Mouse (Mus musculus) heart, embryonic 15.5 days (tissue): ENCODE measurements around the gene Mtln. TPM values are rescaled to one million over a fixed set of nuclear protein-coding genes. Genes with fewer than 3 reads are reported as not detected.

Experiments used
- ATAC-seq: fragments of 200-750 bp; cut with Nextera tagmentation; replicated peaks from 2 replicates; pipeline ENCODE4 v1.8.0; 2017; ENCODE audit warnings: low read depth, moderate TSS enrichment; ENCODE audit not compliant: insufficient number of reproducible peaks, insufficient read depth, low FRiP score
- H3K27ac ChIP-seq: fragments of 300-500 bp; sonication (generic); 2 replicates; pipeline ENCODE4 v1.5.1; 2015; ENCODE audit warnings: mild to moderate bottlenecking, inconsistent platforms
- H3K27me3 ChIP-seq: fragments of 300-500 bp; sonication (generic); 2 replicates; pipeline ENCODE4 v1.6.1; 2015; ENCODE audit warnings: inconsistent platforms
- H3K36me3 ChIP-seq: fragments of 300-500 bp; sonication (generic); 2 replicates; pipeline ENCODE4 v1.6.1; 2015; ENCODE audit warnings: mild to moderate bottlenecking, inconsistent platforms
- H3K4me1 ChIP-seq: fragments of 300-500 bp; sonication (generic); replicated peaks from 2 replicates; pipeline ENCODE4 v1.6.1; 2015; ENCODE audit warnings: inconsistent platforms
- H3K4me2 ChIP-seq: fragments of 300-500 bp; sonication (generic); 2 replicates; pipeline ENCODE4 v1.6.1; 2015; ENCODE audit warnings: inconsistent platforms, mild to moderate bottlenecking, moderate library complexity
- H3K4me3 ChIP-seq: fragments of 300-500 bp; sonication (generic); 2 replicates; pipeline ENCODE4 v1.5.1; 2015; ENCODE audit warnings: mild to moderate bottlenecking, inconsistent platforms
- H3K9ac ChIP-seq: fragments of 300-500 bp; sonication (generic); 2 replicates; pipeline ENCODE4 v1.6.1; 2015; ENCODE audit warnings: mild to moderate bottlenecking, inconsistent platforms
- H3K9me3 ChIP-seq: fragments of 300-500 bp; sonication (generic); replicated peaks from 2 replicates; pipeline ENCODE4 v1.6.1; 2016; ENCODE audit warnings: inconsistent platforms
- WGBS: fragments of 180-500 bp; shearing (Covaris S2); methylation state at CpG from one replicate; pipeline ENCODE4 v1.1.7; 2015; ENCODE audit warnings: mixed read lengths; 5-methylcytosine and 5-hydroxymethylcytosine counted together
- polyA plus RNA-seq: library from polyadenylated mRNA; unstranded; fragments of >200 nt; fragmentation: Nextera tagmentation; extraction: Ambion mirVana; gene quantifications from 2 replicates; pipeline ENCODE4 v1.2.1, GENCODE M21; 2015

Mtln gene
- 36.4 and 45.6 TPM in 2 replicates for polyA plus RNA-seq

GRCm38 (mm10) chr2:127791919-127792603, at the start of gene Mtln:
Mtln (minus strand) TSS chr2:127792488.
- peaks cover 21% of the 10 kb centered on the region for H3K4me1 ChIP-seq
- under 1% methylated on average over 37 of the region's 37 CpGs for WGBS
- no peaks in the 10 kb centered on the region for H3K9me3 ChIP-seq
- no peaks in the 10 kb centered on the region for H3K27me3 ChIP-seq
- peak; percentile 94 for ATAC-seq
- H3K9ac ChIP-seq: peak within 1 kb of the TSS; percentile 63
- H3K36me3 ChIP-seq: no peaks in the 10 kb centered on the region
- H3K4me2 ChIP-seq: peak within 1 kb of the TSS; percentile 70
- H3K27ac ChIP-seq: peak within 1 kb of the TSS; percentile 83
- H3K4me3 ChIP-seq: peak within 1 kb of the TSS; percentile 63

GRCm38 (mm10) chr2:127841402-127841801, 49.1 kb upstream of the Mtln start:
- no peak overlapping the region for H3K4me2 ChIP-seq
- H3K9ac ChIP-seq: no peak overlapping the region
- H3K9me3 ChIP-seq: no peaks in the 10 kb centered on the region
- ATAC-seq: no peak
- no peaks in the 10 kb centered on the region for H3K36me3 ChIP-seq
- H3K27me3 ChIP-seq: peaks cover 70% of the 10 kb centered on the region
- WGBS: 71% methylated on average over 1 of the region's 1 CpGs
- H3K27ac ChIP-seq: no peak overlapping the region
- no peak overlapping the region for H3K4me3 ChIP-seq
- peaks cover 3% of the 10 kb centered on the region; the same call in 1 of the 2 replicates for H3K4me1 ChIP-seq

GRCm38 (mm10) chr2:127839425-127839824, 47.1 kb upstream of the Mtln start:
- peaks cover 66% of the 10 kb centered on the region for H3K27me3 ChIP-seq
- WGBS: 16% methylated on average over 11 of the region's 11 CpGs
- H3K4me2 ChIP-seq: no peak overlapping the region
- H3K9me3 ChIP-seq: no peaks in the 10 kb centered on the region
- H3K4me3 ChIP-seq: no peak overlapping the region
- H3K4me1 ChIP-seq: peaks cover 3% of the 10 kb centered on the region; the same call in 1 of the 2 replicates
- no peak overlapping the region for H3K9ac ChIP-seq
- no peak overlapping the region for H3K27ac ChIP-seq
- H3K36me3 ChIP-seq: no peaks in the 10 kb centered on the region
- no peak for ATAC-seq

- Histone ChIP-seq H3K4me2 (no peak within 1 kb of the TSS), H3K27me3 (peaks cover 70% of the 10 kb centered on the region)
- 59% methylated on average over 7 of the region's 7 CpGs for WGBS
These were observed 46.3 kb upstream of the Mtln start, which contains the start of gene Acoxl for GRCm38 (mm10) chr2:127838576-127838975. Acoxl (plus strand) TSS chr2:127838876.

GRCm38 (mm10) chr2:127832833-127833190, 40.5 kb upstream of the Mtln start:
- no peak for ATAC-seq
- no peak overlapping the region for H3K4me3 ChIP-seq
- H3K4me2 ChIP-seq: no peak overlapping the region
- WGBS: 19% methylated on average over 2 of the region's 2 CpGs
- H3K27ac ChIP-seq: no peak overlapping the region
- peaks cover 23% of the 10 kb centered on the region for H3K27me3 ChIP-seq
- H3K9me3 ChIP-seq: no peaks in the 10 kb centered on the region
- no peak overlapping the region for H3K9ac ChIP-seq
- H3K36me3 ChIP-seq: no peaks in the 10 kb centered on the region
- peaks cover 11% of the 10 kb centered on the region for H3K4me1 ChIP-seq

More at GRCm38 (mm10) chr2:127838576-127838975, 46.3 kb upstream of the Mtln start, which contains the start of gene Acoxl:
- no peak within 1 kb of the TSS for H3K9ac ChIP-seq
- ATAC-seq: no peak
- H3K4me3 ChIP-seq: no peak within 1 kb of the TSS
- H3K36me3 ChIP-seq: no peaks in the 10 kb centered on the region
- H3K4me1 ChIP-seq: peaks cover 3% of the 10 kb centered on the region; the same call in 1 of the 2 replicates
- no peaks in the 10 kb centered on the region for H3K9me3 ChIP-seq
- H3K27ac ChIP-seq: no peak within 1 kb of the TSS

- H3K9ac ChIP-seq: 0 out of 2 replicates have a peak overlapping the region, but pooled peaks have one; percentile 6
- H3K4me2 ChIP-seq: peak overlapping the region; percentile 77
- H3K27ac ChIP-seq: 0 out of 2 replicates have a peak overlapping the region, but pooled peaks have one; percentile 6
- no peak for ATAC-seq
- peaks cover 17% of the 10 kb centered on the region for H3K27me3 ChIP-seq
- peaks cover 11% of the 10 kb centered on the region for H3K4me1 ChIP-seq
- no peaks in the 10 kb centered on the region for H3K9me3 ChIP-seq
- peaks cover under 1% of the 10 kb centered on the region; the same call in 1 of the 2 replicates for H3K36me3 ChIP-seq
- whole genome bisulfite sequencing: 39% methylated on average over 11 of the region's 11 CpGs
- H3K4me3 ChIP-seq: peak overlapping the region; percentile 71
These were observed 40.0 kb upstream of the Mtln start for GRCm38 (mm10) chr2:127832103-127832832.

GRCm38 (mm10) chr2:127831401-127832102, 39.3 kb upstream of the Mtln start, which contains the start of gene Bub1:
Bub1 (minus strand) TSS chr2:127831865.
- Histone ChIP-seq H3K36me3 (peaks cover 6% of the 10 kb centered on the region; the same call in 1 of the 2 replicates), H3K9me3 (no peaks in the 10 kb centered on the region), H3K9ac (peak within 1 kb of the TSS; percentile 43), H3K4me2 (peak within 1 kb of the TSS; percentile 77), H3K27me3 (peaks cover 13% of the 10 kb centered on the region; the same call in 1 of the 2 replicates), H3K4me3 (peak within 1 kb of the TSS; percentile 71), H3K4me1 (peaks cover 11% of the 10 kb centered on the region), H3K27ac (0 out of 2 replicates have a peak within 1 kb of the TSS, but pooled peaks have one; percentile 6)
- ATAC-seq: peak; percentile 95
- under 1% methylated on average over 56 of the region's 56 CpGs for WGBS

GRCm38 (mm10) chr2:127789651-127790270, 2.5 kb downstream of the Mtln start:
- peak overlapping the region; percentile 83 for H3K4me2 ChIP-seq
- no peak overlapping the region for H3K27ac ChIP-seq
- no peaks in the 10 kb centered on the region for H3K36me3 ChIP-seq
- no peaks in the 10 kb centered on the region for H3K27me3 ChIP-seq
- H3K4me1 ChIP-seq: peaks cover 21% of the 10 kb centered on the region
- WGBS: 28% methylated on average over 9 of the region's 9 CpGs
- H3K9me3 ChIP-seq: no peaks in the 10 kb centered on the region
- peak overlapping the region; percentile 81 for H3K4me3 ChIP-seq
- no peak overlapping the region for H3K9ac ChIP-seq
- ATAC-seq: no peak

- H3K4me2 ChIP-seq: peak overlapping the region; percentile 83
- H3K9me3 ChIP-seq: no peaks in the 10 kb centered on the region
- H3K4me3 ChIP-seq: peak overlapping the region; percentile 81
- peak overlapping the region; percentile 52; the same call in 1 of the 2 replicates for H3K27ac ChIP-seq
- peaks cover 21% of the 10 kb centered on the region for H3K4me1 ChIP-seq
- H3K27me3 ChIP-seq: no peaks in the 10 kb centered on the region
- no peaks in the 10 kb centered on the region for H3K36me3 ChIP-seq
- H3K9ac ChIP-seq: peak overlapping the region; percentile 78
- no peak for ATAC-seq
- whole genome bisulfite sequencing: 5% methylated on average over 11 of the region's 11 CpGs
These were observed 3.1 kb downstream of the Mtln start for GRCm38 (mm10) chr2:127789138-127789537.

- H3K27ac ChIP-seq: peak within 1 kb of the TSS; percentile 52; the same call in 1 of the 2 replicates
- WGBS: under 1% methylated on average over 40 of the region's 40 CpGs
- ATAC-seq: peak; percentile 71
- H3K4me1 ChIP-seq: peaks cover 21% of the 10 kb centered on the region
- H3K4me3 ChIP-seq: peak within 1 kb of the TSS; percentile 81
- no peaks in the 10 kb centered on the region for H3K27me3 ChIP-seq
- H3K9ac ChIP-seq: peak within 1 kb of the TSS; percentile 78
- H3K36me3 ChIP-seq: no peaks in the 10 kb centered on the region
- H3K9me3 ChIP-seq: no peaks in the 10 kb centered on the region
- peak within 1 kb of the TSS; percentile 83 for H3K4me2 ChIP-seq
These were observed 3.7 kb downstream of the Mtln start, which contains the start of gene Nphp1 for GRCm38 (mm10) chr2:127788440-127789116. Nphp1 (minus strand) TSS chr2:127788897.
